Mouse (Mus musculus): Measurements from ENCODE around the gene Clcf1. TPM values are rescaled to one million over a fixed set of nuclear protein-coding genes. Genes with fewer than 3 reads are reported as not detected.

The Clcf1 gene
- 0.70 TPM for polyA plus RNA-seq (2014; fragmentation: Illumina TruSeq; extraction: RNeasy Lipid Tissue Mini Kit (QIAGEN cat#74804); ENCODE audit: low read depth, low replicate concordance)

GRCm38 (mm10) chr19:4214071-4214770 is at the start of gene Clcf1, which contains the start of gene AC109138.7:
TSS of gene Clcf1 (plus strand) at chr19:4214238.
TSS of gene AC109138.7 (plus strand) at chr19:4214357.

GRCm38 (mm10) chr19:4175368-4175947 is 38.6 kb upstream of the Clcf1 start, which contains the start of gene Carns1:
TSS of gene Carns1 (minus strand) at chr19:4175479.

GRCm38 (mm10) chr19:4190831-4191334 is 23.2 kb upstream of the Clcf1 start, which contains the start of gene Tbc1d10c:
TSS of gene Tbc1d10c (minus strand) at chr19:4191284.

DNA sequence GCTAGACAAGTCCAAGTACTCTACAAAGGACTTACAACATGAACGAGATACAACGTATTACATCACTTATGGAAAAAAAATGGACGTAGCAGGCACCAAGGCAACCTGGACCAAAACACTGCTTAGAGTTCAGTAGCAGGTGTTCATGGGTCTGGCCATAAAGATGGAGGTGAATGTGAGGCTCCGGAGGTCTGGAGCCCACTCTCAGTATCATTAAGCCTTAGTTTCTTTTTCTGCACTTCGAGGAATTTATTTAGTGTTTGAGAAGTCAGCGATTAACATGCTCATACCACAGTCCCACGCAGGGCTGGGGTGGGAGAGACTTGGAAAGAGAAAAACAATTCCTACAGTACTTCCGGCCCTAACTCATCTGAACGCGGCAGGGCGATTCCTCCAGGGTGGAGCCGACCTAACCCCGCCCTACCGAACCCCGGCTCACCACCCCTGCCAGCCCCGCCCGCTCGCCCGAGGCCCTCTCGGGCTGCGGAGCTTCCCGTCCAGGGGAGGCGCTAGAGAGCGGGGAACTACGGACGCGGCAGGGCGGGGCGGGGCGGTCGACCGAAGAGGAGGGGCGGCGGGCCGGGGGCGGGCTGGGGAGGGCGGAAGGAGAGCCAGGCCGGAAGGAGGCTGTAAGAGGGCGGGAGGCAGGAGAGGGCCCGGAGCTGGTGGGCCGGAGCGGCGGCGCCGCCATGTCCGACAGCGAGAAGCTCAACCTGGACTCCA is 22.3 kb upstream of the Clcf1 start, which contains the start of gene Ppp1ca:
Ppp1ca (plus strand) TSS at position 538 of the 723 bp plus-strand sequence.

DNA sequence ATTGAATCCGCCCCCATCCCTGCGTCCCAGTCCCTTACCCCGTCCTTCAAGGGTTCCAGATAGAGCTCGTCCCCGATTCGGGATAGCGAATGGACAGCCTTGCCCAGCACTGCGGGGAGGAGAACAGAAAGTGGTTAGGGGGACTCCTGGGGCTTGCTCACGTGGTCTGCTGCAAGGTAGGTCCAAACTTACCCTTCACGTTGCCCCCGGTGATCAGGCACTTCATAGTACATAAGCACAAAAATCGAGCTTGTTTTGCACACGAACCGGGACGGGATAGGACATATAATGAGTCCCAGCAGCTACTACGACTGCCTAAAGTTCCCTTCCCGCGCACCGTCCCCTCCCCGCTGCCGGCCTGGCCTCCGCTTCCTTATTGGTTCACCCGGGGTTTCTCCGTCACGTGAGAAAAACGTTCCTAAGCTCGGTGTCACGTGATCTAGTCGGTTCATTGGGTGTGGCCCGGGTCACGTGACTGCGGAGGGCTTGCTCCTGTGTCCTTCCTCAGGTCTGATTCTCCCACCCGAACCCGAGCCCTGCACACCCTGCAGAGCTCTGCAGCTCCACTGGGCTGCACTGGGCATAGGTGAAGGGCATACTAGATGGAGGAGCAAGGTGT is 12.6 kb upstream of the Clcf1 start, which contains the start of gene Rad9a:
Rad9a (minus strand) TSS at position 372 of the 619 bp plus-strand sequence.

DNA sequence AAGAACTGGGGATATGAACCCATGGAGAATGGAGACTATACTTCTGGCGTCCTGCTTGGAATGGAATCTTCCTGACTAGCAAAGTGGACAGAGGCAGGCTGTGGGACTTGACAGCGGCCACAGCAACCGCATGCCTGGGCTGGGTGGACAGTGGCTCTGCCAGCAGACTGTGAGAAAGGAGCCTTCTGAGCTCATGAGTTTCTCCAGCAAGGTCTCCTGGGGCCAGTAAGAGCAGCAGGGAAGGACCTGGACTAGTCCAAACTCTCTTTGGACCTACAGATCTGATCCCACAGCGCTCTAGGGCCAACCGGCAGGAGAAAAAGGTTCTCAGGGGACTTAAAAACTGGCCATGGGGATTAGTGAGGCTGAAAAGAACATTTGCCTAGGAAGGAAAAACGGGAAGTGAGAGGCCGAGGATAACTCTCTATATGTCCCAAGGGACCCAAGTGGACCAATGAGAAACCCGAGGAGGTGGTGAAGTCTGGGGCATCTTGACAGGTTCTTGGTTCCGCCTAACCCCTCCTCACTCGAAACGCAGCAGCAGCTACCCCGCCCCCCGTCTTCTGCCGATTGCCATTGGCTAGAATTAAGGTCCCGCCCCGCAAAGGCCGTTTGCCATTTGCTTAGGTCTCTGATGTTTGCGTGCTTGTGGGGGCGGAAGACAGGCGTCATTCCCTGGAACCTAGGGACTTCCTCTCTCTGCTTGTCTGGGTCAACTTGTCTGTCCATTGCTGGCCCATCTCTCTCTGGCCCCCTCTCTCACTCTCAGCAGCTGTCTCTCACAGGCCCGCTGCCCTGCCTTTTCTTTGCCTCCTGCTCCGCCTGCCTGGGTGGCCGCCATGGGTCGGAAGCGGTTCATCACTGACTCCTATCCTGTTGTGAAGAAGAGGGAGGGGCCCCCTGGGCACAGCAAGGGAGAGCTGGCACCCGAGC is 17.5 kb downstream of the Clcf1 start, which contains the start of gene Pold4:
Pold4 (plus strand) TSS at position 647 of the 933 bp plus-strand sequence.

GRCm38 (mm10) chr19:4268566-4269361 is 54.7 kb downstream of the Clcf1 start, which contains the start of gene Ssh3:
TSS of gene Ssh3 (minus strand) at chr19:4269180.

Other genes starting within 250 kb of the Clcf1 start
- gene Aldh3b2, start 241.9 kb upstream of the Clcf1 start, polyA plus RNA-seq (2014; fragmentation: Illumina TruSeq; extraction: RNeasy Lipid Tissue Mini Kit (QIAGEN cat#74804); ENCODE audit: low read depth, low replicate concordance) = 0.99 TPM
- 3.2 TPM for gene Acy3, start 227.7 kb upstream of the Clcf1 start, polyA plus RNA-seq (2014; fragmentation: Illumina TruSeq; extraction: RNeasy Lipid Tissue Mini Kit (QIAGEN cat#74804); ENCODE audit: low read depth, low replicate concordance)
- not detected for gene Tbx10, start 221.5 kb upstream of the Clcf1 start, polyA plus RNA-seq (2014; fragmentation: Illumina TruSeq; extraction: RNeasy Lipid Tissue Mini Kit (QIAGEN cat#74804); ENCODE audit: low read depth, low replicate concordance)
- not detected for gene Nudt8, start 213.7 kb upstream of the Clcf1 start, polyA plus RNA-seq (2014; fragmentation: Illumina TruSeq; extraction: RNeasy Lipid Tissue Mini Kit (QIAGEN cat#74804); ENCODE audit: low read depth, low replicate concordance)
- gene Gm49405, start 213.6 kb upstream of the Clcf1 start, polyA plus RNA-seq (2014; fragmentation: Illumina TruSeq; extraction: RNeasy Lipid Tissue Mini Kit (QIAGEN cat#74804); ENCODE audit: low read depth, low replicate concordance) = not detected
- gene Doc2g, start 210.9 kb upstream of the Clcf1 start, polyA plus RNA-seq (2014; fragmentation: Illumina TruSeq; extraction: RNeasy Lipid Tissue Mini Kit (QIAGEN cat#74804); ENCODE audit: low read depth, low replicate concordance) = not detected
- gene Ndufv1, start 201.4 kb upstream of the Clcf1 start, polyA plus RNA-seq (2014; fragmentation: Illumina TruSeq; extraction: RNeasy Lipid Tissue Mini Kit (QIAGEN cat#74804); ENCODE audit: low read depth, low replicate concordance) = 6.6 TPM
- gene Gstp1, start 176.3 kb upstream of the Clcf1 start, polyA plus RNA-seq (2014; fragmentation: Illumina TruSeq; extraction: RNeasy Lipid Tissue Mini Kit (QIAGEN cat#74804); ENCODE audit: low read depth, low replicate concordance) = 19.5 TPM
- 9.4 TPM for gene Gstp2, start 168.2 kb upstream of the Clcf1 start, polyA plus RNA-seq (2014; fragmentation: Illumina TruSeq; extraction: RNeasy Lipid Tissue Mini Kit (QIAGEN cat#74804); ENCODE audit: low read depth, low replicate concordance)
- gene Gstp3, start 154.7 kb upstream of the Clcf1 start, polyA plus RNA-seq (2014; fragmentation: Illumina TruSeq; extraction: RNeasy Lipid Tissue Mini Kit (QIAGEN cat#74804); ENCODE audit: low read depth, low replicate concordance) = not detected
- gene Cabp2, start 132.7 kb upstream of the Clcf1 start, polyA plus RNA-seq (2014; fragmentation: Illumina TruSeq; extraction: RNeasy Lipid Tissue Mini Kit (QIAGEN cat#74804); ENCODE audit: low read depth, low replicate concordance) = not detected
- 1.1 TPM for gene Cdk2ap2, start 117.1 kb upstream of the Clcf1 start, polyA plus RNA-seq (2014; fragmentation: Illumina TruSeq; extraction: RNeasy Lipid Tissue Mini Kit (QIAGEN cat#74804); ENCODE audit: low read depth, low replicate concordance)
- gene Pitpnm1, start 114.2 kb upstream of the Clcf1 start, polyA plus RNA-seq (2014; fragmentation: Illumina TruSeq; extraction: RNeasy Lipid Tissue Mini Kit (QIAGEN cat#74804); ENCODE audit: low read depth, low replicate concordance) = 0.87 TPM
- 1.1 TPM for gene Aip, start 88.4 kb upstream of the Clcf1 start, polyA plus RNA-seq (2014; fragmentation: Illumina TruSeq; extraction: RNeasy Lipid Tissue Mini Kit (QIAGEN cat#74804); ENCODE audit: low read depth, low replicate concordance)
- not detected for gene Gpr152, start 74.5 kb upstream of the Clcf1 start, polyA plus RNA-seq (2014; fragmentation: Illumina TruSeq; extraction: RNeasy Lipid Tissue Mini Kit (QIAGEN cat#74804); ENCODE audit: low read depth, low replicate concordance)
- gene Cabp4, start 70.2 kb upstream of the Clcf1 start, polyA plus RNA-seq (2014; fragmentation: Illumina TruSeq; extraction: RNeasy Lipid Tissue Mini Kit (QIAGEN cat#74804); ENCODE audit: low read depth, low replicate concordance) = not detected
- gene Coro1b, start 65.6 kb upstream of the Clcf1 start, polyA plus RNA-seq (2014; fragmentation: Illumina TruSeq; extraction: RNeasy Lipid Tissue Mini Kit (QIAGEN cat#74804); ENCODE audit: low read depth, low replicate concordance) = 31.5 TPM
- gene Ptprcap, start 60.6 kb upstream of the Clcf1 start, polyA plus RNA-seq (2014; fragmentation: Illumina TruSeq; extraction: RNeasy Lipid Tissue Mini Kit (QIAGEN cat#74804); ENCODE audit: low read depth, low replicate concordance) = 3.5 TPM
- 3.1 TPM for gene Rps6kb2, start 50.9 kb upstream of the Clcf1 start, polyA plus RNA-seq (2014; fragmentation: Illumina TruSeq; extraction: RNeasy Lipid Tissue Mini Kit (QIAGEN cat#74804); ENCODE audit: low read depth, low replicate concordance)
- gene Carns1, start 38.8 kb upstream of the Clcf1 start, polyA plus RNA-seq (2014; fragmentation: Illumina TruSeq; extraction: RNeasy Lipid Tissue Mini Kit (QIAGEN cat#74804); ENCODE audit: low read depth, low replicate concordance) = 0.93 TPM
- not detected for gene Tbc1d10c, start 23.0 kb upstream of the Clcf1 start, polyA plus RNA-seq (2014; fragmentation: Illumina TruSeq; extraction: RNeasy Lipid Tissue Mini Kit (QIAGEN cat#74804); ENCODE audit: low read depth, low replicate concordance)
- 103 TPM for gene Ppp1ca, start 22.2 kb upstream of the Clcf1 start, polyA plus RNA-seq (2014; fragmentation: Illumina TruSeq; extraction: RNeasy Lipid Tissue Mini Kit (QIAGEN cat#74804); ENCODE audit: low read depth, low replicate concordance)
- 3.1 TPM for gene Rad9a, start 12.6 kb upstream of the Clcf1 start, polyA plus RNA-seq (2014; fragmentation: Illumina TruSeq; extraction: RNeasy Lipid Tissue Mini Kit (QIAGEN cat#74804); ENCODE audit: low read depth, low replicate concordance)
- gene AC109138.7, start 119 bp downstream of the Clcf1 start, polyA plus RNA-seq (2014; fragmentation: Illumina TruSeq; extraction: RNeasy Lipid Tissue Mini Kit (QIAGEN cat#74804); ENCODE audit: low read depth, low replicate concordance) = not detected
- gene Pold4, start 17.7 kb downstream of the Clcf1 start, polyA plus RNA-seq (2014; fragmentation: Illumina TruSeq; extraction: RNeasy Lipid Tissue Mini Kit (QIAGEN cat#74804); ENCODE audit: low read depth, low replicate concordance) = not detected
- gene Ssh3, start 54.9 kb downstream of the Clcf1 start, polyA plus RNA-seq (2014; fragmentation: Illumina TruSeq; extraction: RNeasy Lipid Tissue Mini Kit (QIAGEN cat#74804); ENCODE audit: low read depth, low replicate concordance) = 3.0 TPM
- gene Ankrd13d, start 68.9 kb downstream of the Clcf1 start, polyA plus RNA-seq (2014; fragmentation: Illumina TruSeq; extraction: RNeasy Lipid Tissue Mini Kit (QIAGEN cat#74804); ENCODE audit: low read depth, low replicate concordance) = not detected
- 10.8 TPM for gene Grk2, start 92.0 kb downstream of the Clcf1 start, polyA plus RNA-seq (2014; fragmentation: Illumina TruSeq; extraction: RNeasy Lipid Tissue Mini Kit (QIAGEN cat#74804); ENCODE audit: low read depth, low replicate concordance)
- 63.7 TPM for gene Kdm2a, start 184.0 kb downstream of the Clcf1 start, polyA plus RNA-seq (2014; fragmentation: Illumina TruSeq; extraction: RNeasy Lipid Tissue Mini Kit (QIAGEN cat#74804); ENCODE audit: low read depth, low replicate concordance)
- gene Rhod, start 225.2 kb downstream of the Clcf1 start, polyA plus RNA-seq (2014; fragmentation: Illumina TruSeq; extraction: RNeasy Lipid Tissue Mini Kit (QIAGEN cat#74804); ENCODE audit: low read depth, low replicate concordance) = 2.3 TPM